Mouse (Mus musculus) heart, postnatal 0 days (tissue): ENCODE results near the gene Tmem63b.

Experiments used
- CTCF ChIP-seq: IDR thresholded peaks from 2 replicates; pipeline ENCODE4 v1.5.1; 2016; ENCODE audit warnings: antibody characterized with exemption, control low read depth, low read depth
- EP300 ChIP-seq: IDR thresholded peaks from 2 replicates; pipeline ENCODE4 v1.6.1; 2016; ENCODE audit warnings: antibody characterized with exemption, low read depth

DNA sequence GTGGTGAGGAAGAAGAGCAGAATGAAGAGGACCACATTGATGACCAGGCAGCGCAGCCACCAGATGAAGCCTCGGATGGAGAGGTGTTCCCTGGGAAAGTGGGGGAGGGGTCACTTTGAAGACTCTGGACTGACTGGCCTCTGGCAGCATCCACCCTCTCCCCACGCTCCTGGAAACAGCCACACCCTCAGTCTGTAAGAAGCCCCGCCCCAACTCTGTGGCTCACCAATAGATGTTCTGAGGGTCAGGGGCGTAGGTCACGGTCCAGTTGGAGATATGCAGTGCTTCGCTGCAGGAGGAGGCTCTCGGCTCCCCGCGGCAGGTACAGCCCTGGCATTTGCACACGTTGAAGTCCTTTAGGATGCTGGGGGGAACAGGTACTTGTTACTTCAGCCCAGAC is 20.6 kb downstream of the Tmem63b start:
- TF ChIP-seq CTCF (no peak), EP300 (no peak)
